Mouse (Mus musculus): ENCODE results near the gene Gm17654. TPM values are rescaled to one million over a fixed set of nuclear protein-coding genes. Genes with fewer than 3 reads are reported as not detected.
"Not testable (repeated sequence)": the region's sequence is repeated elsewhere in the genome, so short reads cannot be mapped to it uniquely, and the experiment has no call there.

Gene Gm17654
- polyA plus RNA-seq, 1 experiment from 2014 or later: not detected

DNA sequence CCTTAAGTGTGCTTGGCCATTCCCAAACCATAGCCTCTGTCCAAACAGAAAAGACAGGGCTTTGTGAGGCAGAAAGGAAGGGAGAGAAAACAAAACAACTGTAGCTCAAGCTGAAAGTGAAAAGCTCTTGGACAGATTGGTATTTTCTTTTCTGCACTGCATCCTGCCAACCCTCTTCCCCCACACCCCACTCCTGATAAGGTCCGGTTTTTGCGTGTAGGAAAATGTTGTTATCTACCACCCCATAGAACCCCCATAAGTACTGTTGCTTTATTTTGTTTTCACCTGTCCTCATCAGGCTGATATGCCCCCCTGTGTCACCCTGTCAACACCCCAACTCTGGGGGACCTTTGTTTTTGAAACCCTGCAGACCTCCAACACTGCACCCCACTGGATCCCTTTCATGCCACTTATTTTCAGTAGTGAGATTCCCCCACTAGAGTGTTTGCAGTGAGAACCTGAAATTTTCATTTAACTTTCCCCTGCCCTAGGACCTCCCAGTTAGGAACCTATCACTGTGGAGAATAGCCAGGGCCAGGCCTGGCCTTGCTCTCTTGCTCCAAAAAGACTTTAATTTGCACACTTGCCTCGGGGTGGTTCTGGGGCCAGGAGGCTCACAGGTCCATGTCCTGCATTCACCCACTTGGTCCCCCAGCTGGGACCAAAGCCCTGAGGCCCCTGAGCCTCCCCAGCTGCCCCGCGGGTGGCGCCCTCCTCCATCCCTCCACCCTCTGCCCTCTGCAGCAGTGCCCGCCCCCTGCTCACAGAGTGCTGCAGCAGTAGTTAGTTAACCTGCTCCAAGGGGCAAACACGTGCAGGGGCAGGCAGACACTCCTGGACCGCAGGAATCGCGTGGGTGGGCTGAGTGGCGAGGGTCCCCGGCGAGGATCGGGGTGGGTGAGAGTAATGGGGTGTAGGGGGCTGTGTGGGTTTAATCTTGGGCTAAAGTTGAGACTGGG, 47.6 kb downstream of the Gm17654 start:
- not testable (repeated sequence) for H3K36me3 ChIP-seq (ENCODE audit: control insufficient read depth, insufficient read depth, low read length); H3K4me2 ChIP-seq (ENCODE audit: low read depth, low read length, severe bottlenecking); H3K9me3 ChIP-seq (ENCODE audit: control insufficient read depth, low read length); H3K9ac ChIP-seq (ENCODE audit: low read length); H3K4me1 ChIP-seq (replicated peaks; ENCODE audit: control insufficient read depth, insufficient read depth, low read length); H3K27ac ChIP-seq (ENCODE audit: low read depth, low read length); H3K4me3 ChIP-seq (ENCODE audit: low read depth, low read length); DNase-seq (ENCODE audit: low spot score); ATAC-seq (replicated peaks; ENCODE audit: low FRiP score); H3K27me3 ChIP-seq (ENCODE audit: control insufficient read depth, insufficient read depth, low read length)
- 28% methylated on average over 5 of the region's 15 CpGs for WGBS

Other genes starting within 250 kb of the Gm17654 start
- gene 1700001F09Rik, start 231.3 kb downstream of the Gm17654 start, polyA plus RNA-seq (2014; fragmentation: Nextera tagmentation; extraction: Ambion mirVana): not detected in 2 replicates
- gene Gm8138, start 162.8 kb downstream of the Gm17654 start, polyA plus RNA-seq (2014; fragmentation: Nextera tagmentation; extraction: Ambion mirVana): not detected in 2 replicates
- gene Gm5799, start 35.6 kb downstream of the Gm17654 start, polyA plus RNA-seq (2014; fragmentation: Nextera tagmentation; extraction: Ambion mirVana): not detected in 2 replicates
- gene Gm10375, start 28.9 kb upstream of the Gm17654 start, polyA plus RNA-seq (2014; fragmentation: Nextera tagmentation; extraction: Ambion mirVana): not detected in 2 replicates
- not detected in 2 replicates for gene Gm8165, start 98.1 kb upstream of the Gm17654 start, polyA plus RNA-seq (2014; fragmentation: Nextera tagmentation; extraction: Ambion mirVana)
- gene Gm7324, start 118.7 kb upstream of the Gm17654 start, polyA plus RNA-seq (2014; fragmentation: Nextera tagmentation; extraction: Ambion mirVana): 2.3 TPM in 2 replicates
- not detected in 2 replicates for gene Gm16506, start 148.3 kb upstream of the Gm17654 start, polyA plus RNA-seq (2014; fragmentation: Nextera tagmentation; extraction: Ambion mirVana)
- not detected in 2 replicates for gene Gm6526, start 168.7 kb upstream of the Gm17654 start, polyA plus RNA-seq (2014; fragmentation: Nextera tagmentation; extraction: Ambion mirVana)
- gene Gm8180, start 205.6 kb upstream of the Gm17654 start, polyA plus RNA-seq (2014; fragmentation: Nextera tagmentation; extraction: Ambion mirVana): not detected in 2 replicates

Data from forebrain, embryonic 11.5 days (tissue).